Comparison of ENCODE assay signal across 14 mouse cellular contexts in genomic region chr11:87698126-87698525, GRCm38 (mm10).
"Had no signal": no experiment of that assay in that cellular context is flagged by ENCODE, and none has a peak within 500 bp of the region (broad histone marks: within the 10 kb centered on the region; RNA-seq: fewer than 3 reads in every experiment).

No protein-coding gene starts in this region.

- H3K4me3 ChIP-seq: limb, embryonic 15.5 days; liver, embryonic 12.5 days; megakaryocyte, embryonic 14.5 days; midbrain, embryonic 13.5 days; midbrain, embryonic 15.5 days; neural tube, embryonic 12.5 days had no signal

- DNase-seq: right cerebral cortex, postnatal 14 days; spleen, adult 18-20 months; thymus, adult 18-20 months; thymus, postnatal 14 days; thymus, postnatal 36 days had no signal

- ATAC-seq: liver, embryonic 12.5 days; midbrain, embryonic 13.5 days; midbrain, embryonic 15.5 days had no signal

- H3K9ac ChIP-seq: limb, embryonic 15.5 days; liver, embryonic 12.5 days; liver, embryonic 14.5 days; midbrain, embryonic 13.5 days; midbrain, embryonic 15.5 days; neural tube, embryonic 12.5 days had no signal

- H3K27ac ChIP-seq: limb, embryonic 15.5 days; liver, embryonic 12.5 days; liver, embryonic 14.5 days; macrophage; midbrain, embryonic 13.5 days; midbrain, embryonic 15.5 days; neural tube, embryonic 12.5 days had no signal

- H3K9me3 ChIP-seq: limb, embryonic 15.5 days; liver, embryonic 12.5 days; megakaryocyte, embryonic 14.5 days; midbrain, embryonic 13.5 days; midbrain, embryonic 15.5 days; neural tube, embryonic 12.5 days had no signal

- H3K27me3 ChIP-seq: limb, embryonic 15.5 days; liver, embryonic 12.5 days; midbrain, embryonic 13.5 days; midbrain, embryonic 15.5 days; neural tube, embryonic 12.5 days had no signal

- H3K4me1 ChIP-seq: midbrain, embryonic 13.5 days; midbrain, embryonic 15.5 days; neural tube, embryonic 12.5 days had no signal

- H3K4me2 ChIP-seq: limb, embryonic 15.5 days; liver, embryonic 12.5 days; midbrain, embryonic 11.5 days; midbrain, embryonic 13.5 days; midbrain, embryonic 15.5 days; neural tube, embryonic 12.5 days had no signal

- H3K36me3 ChIP-seq: limb, embryonic 15.5 days; liver, embryonic 12.5 days; midbrain, embryonic 13.5 days; midbrain, embryonic 15.5 days; neural tube, embryonic 12.5 days had no signal
